Comparison of ENCODE assay signal across 15 mouse cellular contexts in the genomic region with DNA sequence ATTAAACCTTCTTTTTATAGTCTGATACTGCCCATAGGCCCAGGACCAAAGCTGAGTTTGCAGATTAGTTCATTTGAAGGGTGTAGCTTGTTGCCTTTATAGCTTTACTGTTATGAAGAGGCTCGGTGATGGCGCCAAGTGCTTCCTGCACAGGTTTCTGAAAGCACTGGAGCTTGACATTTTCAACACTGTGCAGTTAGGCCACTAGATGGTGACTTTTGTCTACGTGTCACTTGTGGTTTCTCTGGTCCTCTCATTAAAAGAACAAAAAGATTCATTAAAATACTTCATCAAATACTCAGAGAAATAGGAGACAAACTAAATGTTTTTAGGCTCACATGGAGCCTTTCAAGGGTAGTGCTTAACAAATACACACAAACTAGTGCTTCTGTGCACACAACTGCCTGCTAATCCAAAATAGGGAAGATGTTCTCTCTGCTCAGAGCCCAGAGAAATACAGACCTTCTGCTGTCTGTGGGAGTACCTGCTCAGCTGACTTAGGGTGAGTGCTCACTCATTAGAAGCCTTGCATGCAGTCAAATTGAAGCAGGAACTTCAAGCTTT. TPM values are rescaled to one million over a fixed set of nuclear protein-coding genes. Genes with fewer than 3 reads are reported as not detected.
DNase-seq lines count a peak whose midpoint lies in the region; ATAC-seq and TF ChIP-seq lines count a peak whose summit lies in the region.
"Had no signal": no experiment of that assay in that cellular context is flagged by ENCODE, and none has a peak within 500 bp of the region (broad histone marks: within the 10 kb centered on the region; RNA-seq: fewer than 3 reads in every experiment).

No protein-coding gene starts in this region.

- H3K27me3 ChIP-seq in forebrain, postnatal 0 days (ENCODE audit: insufficient read depth, low read length) = no peaks in the 10 kb centered on the region
- no peaks in the 10 kb centered on the region for H3K27me3 ChIP-seq in forebrain, embryonic 12.5 days
- H3K27me3 ChIP-seq in hindbrain, embryonic 16.5 days (replicated peaks; ENCODE audit: control insufficient read depth, insufficient read depth, low read length) = peaks cover 2% of the 10 kb centered on the region; the same call in 1 of the 2 replicates

- peak; percentile 66; the same call in 1 of the 2 replicates for ATAC-seq in forebrain, postnatal 0 days
- ATAC-seq in forebrain, embryonic 12.5 days (ENCODE audit: low FRiP score) = no peak
- no peak for ATAC-seq in hindbrain, embryonic 16.5 days

- H3K4me2 ChIP-seq in forebrain, postnatal 0 days (ENCODE audit: low read depth) = no peak overlapping the region
- no peak overlapping the region for H3K4me2 ChIP-seq in forebrain, embryonic 12.5 days
- no peak overlapping the region for H3K4me2 ChIP-seq in hindbrain, embryonic 16.5 days (ENCODE audit: low read length)

- H3K4me1 ChIP-seq in forebrain, postnatal 0 days (ENCODE audit: insufficient read depth) = no peaks in the 10 kb centered on the region
- no peaks in the 10 kb centered on the region for H3K4me1 ChIP-seq in forebrain, embryonic 12.5 days
- no peaks in the 10 kb centered on the region for H3K4me1 ChIP-seq in hindbrain, embryonic 16.5 days (ENCODE audit: control insufficient read depth, insufficient read depth, low read depth, low read length)

- peak; percentile 64 for TF ChIP-seq CTCF in forebrain, postnatal 0 days (IDR thresholded peaks at IDR 0.05; ENCODE audit: low read depth)

- H3K4me3 ChIP-seq in forebrain, postnatal 0 days (ENCODE audit: low read depth, low read length) = no peak overlapping the region
- no peak overlapping the region for H3K4me3 ChIP-seq in forebrain, embryonic 12.5 days (replicated peaks)
- no peak overlapping the region for H3K4me3 ChIP-seq in hindbrain, embryonic 16.5 days (ENCODE audit: low read length)
- H3K4me3 ChIP-seq: myocyte had no signal

- no peak overlapping the region for H3K27ac ChIP-seq in forebrain, postnatal 0 days (ENCODE audit: low read depth, low read length)
- no peak overlapping the region for H3K27ac ChIP-seq in forebrain, embryonic 12.5 days
- H3K27ac ChIP-seq in hindbrain, embryonic 16.5 days (ENCODE audit: low read depth, low read length) = no peak overlapping the region

- WGBS in forebrain, postnatal 0 days = 58% methylated on average over 3 of the region's 3 CpGs
- WGBS in forebrain, embryonic 12.5 days = 71% methylated on average over 3 of the region's 3 CpGs
- WGBS in hindbrain, embryonic 16.5 days = 58% methylated on average over 3 of the region's 3 CpGs

- H3K36me3 ChIP-seq in forebrain, postnatal 0 days (ENCODE audit: insufficient read depth) = no peaks in the 10 kb centered on the region
- H3K36me3 ChIP-seq in forebrain, embryonic 12.5 days (replicated peaks) = no peaks in the 10 kb centered on the region
- no peaks in the 10 kb centered on the region for H3K36me3 ChIP-seq in hindbrain, embryonic 16.5 days (ENCODE audit: control insufficient read depth, insufficient read depth, low read length)

- intact Hi-C loops in left cerebral cortex, postnatal 14 days (cut with DNase I) = loop anchor here (2.0 to 5.0 kb wide), 2 partner anchors 93 to 252 kb away; no protein-coding TSS in a partner anchor

- DNase-seq in forebrain, postnatal 0 days = peak; percentile 46
- peak; percentile 23 to 26 for DNase-seq in left cerebral cortex, postnatal 14 days (ENCODE audit: low spot score in 2 of 2)
- DNase-seq in left cerebral cortex, adult 18-20 months (ENCODE audit: low spot score in 2 of 2) = no peak
- DNase-seq in B cell, adult 2 months = peak; percentile 58 to 66
- peak; percentile 10 for DNase-seq in brain, embryonic 18.5 days (ENCODE audit: low read depth, low spot score)
- no peak for DNase-seq in gastrocnemius, adult 8-10 months (ENCODE audit: low spot score in 2 of 2)
- DNase-seq: cerebellum, adult 11 months; gastrocnemius, postnatal 25 days; heart, postnatal 14 days; kidney, postnatal 14 days; lung, postnatal 4 days had no signal

- H3K9me3 ChIP-seq in forebrain, postnatal 0 days (ENCODE audit: low read length) = no peaks in the 10 kb centered on the region
- no peaks in the 10 kb centered on the region for H3K9me3 ChIP-seq in forebrain, embryonic 12.5 days
- H3K9me3 ChIP-seq in hindbrain, embryonic 16.5 days (ENCODE audit: control insufficient read depth, low read length) = no peaks in the 10 kb centered on the region

- H3K9ac ChIP-seq in forebrain, postnatal 0 days = no peak overlapping the region
- no peak overlapping the region for H3K9ac ChIP-seq in forebrain, embryonic 12.5 days
- no peak overlapping the region for H3K9ac ChIP-seq in hindbrain, embryonic 16.5 days (ENCODE audit: low read depth, low read length)

RNA-seq across cellular contexts. Expression of gene Ildr1, which starts 30.2 kb away (rescaled TPM):
- total RNA-seq in forebrain, postnatal 0 days (2014; rRNA removed) = 0.31 and 0.76 TPM in 2 replicates
- polyA plus RNA-seq in forebrain, postnatal 0 days (2015; fragmentation: Nextera tagmentation; extraction: Ambion mirVana) = 0.43 and 1.1 TPM in 2 replicates
- 0.51 and 1.0 TPM in 2 replicates for polyA plus RNA-seq in forebrain, embryonic 12.5 days (2016; fragmentation: Nextera tagmentation; extraction: Ambion mirVana)
- under 1 TPM; 0.26 to 0.42 TPM for total RNA-seq in left cerebral cortex, postnatal 14 days (2021)
- under 1 TPM; 0.12 to 0.40 TPM for total RNA-seq in left cerebral cortex, adult 18-20 months (2021)
- 0.36 and 0.68 TPM in 2 replicates for polyA plus RNA-seq in hindbrain, embryonic 16.5 days (2015; fragmentation: Nextera tagmentation; extraction: Ambion mirVana)
- total RNA-seq in gastrocnemius, adult 8-10 months (2022) = under 1 TPM in 2 of 4 experiments, not detected in 2; 0.17 to 0.20 TPM
- total RNA-seq: adrenal gland, adult 18-20 months had no signal
- polyA plus RNA-seq: myocyte had no signal

RNA-seq across cellular contexts. Expression of gene Cd86, which starts 58.1 kb away (rescaled TPM):
- total RNA-seq in forebrain, postnatal 0 days (2014; rRNA removed) = 1.6 and 1.7 TPM in 2 replicates
- polyA plus RNA-seq in forebrain, postnatal 0 days (2015; fragmentation: Nextera tagmentation; extraction: Ambion mirVana) = 2.0 and 2.1 TPM in 2 replicates
- 0.68 and 1.3 TPM in 2 replicates for polyA plus RNA-seq in forebrain, embryonic 12.5 days (2016; fragmentation: Nextera tagmentation; extraction: Ambion mirVana)
- 1 to 10 TPM; 1.4 to 1.8 TPM for total RNA-seq in left cerebral cortex, postnatal 14 days (2021)
- total RNA-seq in left cerebral cortex, adult 18-20 months (2021) = 1 to 10 TPM in 1 of 2 experiments, under 1 TPM in 1; 0.98 to 1.9 TPM
- polyA plus RNA-seq in hindbrain, embryonic 16.5 days (2015; fragmentation: Nextera tagmentation; extraction: Ambion mirVana) = 1.7 and 2.3 TPM in 2 replicates
- total RNA-seq in gastrocnemius, adult 8-10 months (2022) = under 1 TPM; 0.27 to 0.65 (median 0.43) TPM
- polyA plus RNA-seq: myocyte had no signal

Comparison
In these comparisons a context has a peak if more than half of its experiments do, and no peak if none do; other contexts are left out.
1. DNase-seq: peak in forebrain, postnatal 0 days (single experiment), left cerebral cortex, postnatal 14 days (2 of 2), B cell, adult 2 months (2 of 2) and brain, embryonic 18.5 days (single experiment); none in left cerebral cortex, adult 18-20 months (0 of 2) and gastrocnemius, adult 8-10 months (0 of 2).